Mouse (Mus musculus) kidney, postnatal 25 days (tissue): ENCODE measurements around the gene Inhbc.
"Not testable (repeated sequence)": the region's sequence is repeated elsewhere in the genome, so short reads cannot be mapped to it uniquely, and the experiment has no call there.

Source experiments
- DNase-seq, 2 experiments: peaks; one replicate each; pipeline ENCODE4 v3.0.0; 2021; ENCODE audit warnings: mixed read lengths in 2 of 2

Inhbc gene

GRCm38 (mm10) chr10:127326017-127326801, 44.0 kb downstream of the Inhbc start:
- DNase-seq = peak; percentile 37 to 68

GRCm38 (mm10) chr10:127325454-127326016, 44.7 kb downstream of the Inhbc start:
- no peak for DNase-seq

- DNase-seq = peak; percentile 62 to 66
Observed at GRCm38 (mm10) chr10:127324495-127324894, 45.7 kb downstream of the Inhbc start.

- no peak for DNase-seq
Observed at GRCm38 (mm10) chr10:127323131-127323855, 46.9 kb downstream of the Inhbc start.

- no peak for DNase-seq
Observed at GRCm38 (mm10) chr10:127322669-127323068, 47.6 kb downstream of the Inhbc start.

DNA sequence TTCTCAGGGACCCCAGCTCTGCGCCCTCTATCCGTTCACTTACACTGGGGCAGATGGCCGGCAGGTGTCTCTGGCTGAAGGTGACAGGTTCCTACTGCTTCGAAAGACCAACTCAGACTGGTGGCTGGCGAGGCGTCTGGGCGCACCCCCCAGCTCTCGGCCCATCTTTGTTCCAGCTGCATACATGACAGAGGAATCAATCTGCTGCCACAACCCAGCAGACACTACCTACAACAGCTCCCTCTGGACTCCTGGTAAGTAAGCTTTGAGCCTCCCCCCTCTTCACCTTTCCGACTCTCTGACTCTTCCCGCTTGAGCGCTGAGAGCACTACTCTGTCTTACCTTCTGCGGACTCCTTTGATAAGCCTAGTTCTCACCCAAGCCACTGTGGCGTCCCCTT, 48.1 kb downstream of the Inhbc start:
- DNase-seq = no peak

DNA sequence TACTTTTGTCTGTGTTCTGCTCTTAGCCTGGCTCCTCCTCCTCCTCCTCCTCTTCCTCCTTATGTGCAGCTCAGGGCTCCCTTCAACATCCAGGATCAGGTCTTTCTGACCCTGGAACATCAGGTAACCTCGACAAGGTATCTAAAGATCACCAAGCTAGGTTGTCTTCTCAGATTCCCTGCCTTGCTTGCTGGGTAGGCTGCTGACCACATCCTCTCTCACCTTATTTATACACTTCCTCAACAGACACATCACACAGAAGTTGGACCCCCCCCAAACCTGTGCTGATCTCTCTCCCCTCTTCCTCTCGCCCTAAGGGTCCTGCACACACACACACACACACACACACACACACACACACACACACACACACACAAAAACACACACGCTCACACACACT, 48.6 kb downstream of the Inhbc start, which contains the start of gene Arhgap9:
Gene Arhgap9, plus strand, starts transcription at position 344 of the 400 bp plus-strand sequence.
- no peak for DNase-seq

DNA sequence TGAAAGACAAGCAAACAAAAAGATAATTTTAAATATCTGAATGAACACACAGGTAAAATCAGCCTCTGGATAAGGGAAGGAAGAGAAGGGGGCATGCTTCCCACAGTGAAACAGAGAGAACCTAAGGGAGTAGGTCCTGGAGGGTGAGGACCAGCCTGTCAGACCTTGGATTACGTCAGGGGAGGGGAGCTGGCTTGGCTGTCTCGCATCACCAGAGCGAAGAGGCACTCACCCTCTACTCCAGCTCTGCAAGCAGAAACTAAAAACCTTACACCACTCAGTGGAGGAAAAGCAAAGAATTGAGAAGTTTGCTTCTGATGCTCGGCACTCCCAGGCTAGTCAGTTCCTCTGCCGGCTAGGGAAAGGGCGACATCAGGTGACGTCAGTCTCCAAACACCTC, 50.3 kb downstream of the Inhbc start:
- DNase-seq = no peak

DNA sequence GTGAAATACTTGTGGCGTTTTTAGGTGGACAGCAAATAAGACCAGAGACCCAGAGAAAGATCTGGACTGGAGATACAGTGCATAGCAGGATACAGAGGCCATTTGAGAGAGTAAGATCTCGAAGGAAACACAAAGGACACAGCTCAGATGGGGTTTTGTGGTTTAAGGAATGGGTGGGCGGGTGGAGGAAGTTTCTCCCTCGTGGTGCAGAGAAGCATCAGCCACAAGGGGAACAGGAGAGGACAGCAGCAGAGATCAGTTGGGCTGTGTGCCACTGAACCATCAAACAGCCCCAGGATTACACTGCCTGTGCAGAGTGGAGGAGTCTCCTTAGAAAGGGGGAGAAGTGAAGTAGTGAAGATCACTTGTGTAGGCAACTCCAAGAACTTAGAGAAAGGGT, 52.2 kb downstream of the Inhbc start:
- no peak for DNase-seq

DNA sequence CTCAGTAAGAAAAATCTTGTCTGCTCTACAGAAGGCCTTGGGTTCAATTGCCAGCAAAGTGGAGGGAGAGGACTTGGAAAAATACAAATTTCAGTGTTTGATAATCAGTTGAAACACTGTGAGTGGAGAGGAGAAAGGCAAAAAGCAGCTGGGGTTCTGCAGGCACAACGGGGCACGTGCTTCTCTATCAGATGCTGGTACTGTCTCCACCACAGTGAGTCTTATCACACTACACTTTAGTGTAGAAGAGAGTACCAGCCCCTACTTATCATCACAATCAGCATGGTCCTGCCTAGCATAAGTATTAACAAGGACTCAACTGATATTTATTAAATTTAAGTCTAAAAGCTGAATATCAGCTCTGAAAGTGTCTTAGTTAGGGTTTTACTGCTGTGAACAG, 53.0 kb downstream of the Inhbc start:
- DNase-seq = no peak

DNA sequence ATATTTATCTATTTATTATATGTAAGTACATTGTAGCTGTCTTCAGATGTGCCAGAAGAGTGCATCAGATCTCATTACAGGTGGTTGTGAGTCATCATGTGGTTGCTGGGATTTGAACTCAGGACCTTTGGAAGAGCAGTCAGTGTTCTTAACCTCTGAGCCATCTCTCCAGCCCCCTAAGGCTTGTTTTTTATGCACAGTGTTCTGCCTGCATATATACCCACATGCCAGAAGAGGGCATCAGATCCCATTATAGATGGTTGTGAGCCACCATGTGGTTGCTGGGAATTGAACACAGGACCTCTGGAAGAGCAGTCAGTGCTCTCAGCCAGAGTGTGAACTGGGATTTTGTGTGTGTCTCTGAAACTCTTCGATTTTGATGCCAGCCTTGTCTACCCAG, 55.3 kb downstream of the Inhbc start:
- DNase-seq = not testable (repeated sequence)

- DNase-seq = not testable (repeated sequence)
Observed at GRCm38 (mm10) chr10:127313516-127313915, 56.7 kb downstream of the Inhbc start.

GRCm38 (mm10) chr10:127312858-127313257, 57.4 kb downstream of the Inhbc start:
- DNase-seq = no peak

DNA sequence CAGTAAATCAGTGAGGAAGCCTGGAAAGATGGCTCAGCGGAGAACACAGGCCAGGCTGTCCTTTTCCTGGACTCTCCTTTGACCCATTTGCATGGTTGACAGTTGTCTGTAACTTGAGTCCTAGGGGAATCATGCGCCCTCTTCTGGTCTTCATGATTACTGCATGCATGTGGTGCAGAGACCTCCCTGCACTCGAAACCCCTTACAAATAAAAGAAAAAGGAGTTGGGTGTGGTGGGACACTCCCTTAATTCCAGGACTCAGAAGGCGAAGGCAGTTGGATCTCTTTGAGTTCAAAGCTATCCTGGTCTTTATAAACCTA, 57.9 kb downstream of the Inhbc start:
- DNase-seq = peak; percentile 80 to 90

GRCm38 (mm10) chr10:127311476-127312355, 58.5 kb downstream of the Inhbc start, which contains the start of gene Mars:
Mars (minus strand) TSS chr10:127311786.
- peak; percentile 95 to 97 for DNase-seq

DNA sequence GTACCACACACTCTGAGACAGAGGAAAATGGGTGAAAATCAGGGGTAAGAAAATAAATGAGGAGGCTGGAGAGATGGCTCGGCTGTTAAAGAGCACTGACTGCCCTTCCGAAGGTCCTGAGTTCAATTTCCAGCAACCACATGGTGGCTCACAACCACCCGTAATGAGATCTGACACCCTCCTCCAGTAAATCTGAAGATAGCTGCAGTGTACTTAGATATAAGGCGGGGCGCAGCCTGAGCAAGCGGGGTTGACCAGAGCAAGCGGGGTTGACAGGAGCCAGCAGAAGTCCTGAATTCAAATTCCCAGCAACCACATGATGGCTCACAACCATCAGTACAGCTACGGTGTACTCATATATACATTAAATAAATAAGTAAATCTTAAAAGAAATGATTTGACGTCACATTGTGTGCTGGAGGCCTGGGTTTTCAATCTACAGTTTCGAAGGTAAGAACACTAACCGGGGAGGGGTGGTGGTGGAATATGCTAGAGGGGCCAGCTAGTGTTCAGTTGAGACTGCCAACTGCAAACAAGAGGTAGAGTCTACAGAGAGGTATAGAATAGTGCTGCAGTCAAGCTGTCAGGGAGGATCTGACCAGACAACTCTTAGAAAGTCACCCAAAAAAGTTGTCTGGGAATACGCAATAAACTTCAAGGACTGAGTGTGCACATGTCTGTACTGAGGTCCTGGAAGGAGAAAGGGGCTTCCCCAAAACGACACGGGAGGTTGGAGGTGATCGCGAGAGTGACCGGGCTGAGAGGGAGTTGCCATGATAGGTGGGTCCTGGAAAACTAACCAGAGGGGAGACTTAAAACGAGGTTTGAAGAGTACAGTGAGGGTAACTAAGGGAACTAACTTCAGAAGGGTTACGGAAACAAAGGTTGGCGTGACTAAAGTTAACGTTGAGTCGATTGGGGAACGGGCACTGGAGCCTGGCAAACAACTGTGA, 59.4 kb downstream of the Inhbc start:
- DNase-seq = no peak

DNA sequence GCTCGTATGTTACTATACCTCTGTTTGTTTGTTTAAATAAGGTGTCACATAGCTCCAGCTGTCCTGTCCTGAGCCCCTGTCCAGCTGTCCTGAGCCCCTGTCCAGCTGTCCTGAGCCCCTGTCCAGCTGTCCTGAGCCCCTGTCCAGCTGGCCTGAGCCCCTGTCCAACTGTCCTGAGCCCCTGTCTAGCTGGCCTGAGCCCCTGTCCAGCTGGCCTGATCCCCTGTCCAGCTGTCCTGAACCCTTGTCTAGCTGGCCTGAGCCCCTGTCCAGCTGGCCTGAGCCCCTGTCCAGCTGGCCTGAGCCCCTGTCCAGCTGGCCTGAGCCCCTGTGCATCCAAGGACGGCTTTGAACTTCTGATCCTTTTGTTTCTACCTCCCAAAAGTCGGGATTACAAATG, 61.1 kb downstream of the Inhbc start:
- not testable (repeated sequence) for DNase-seq
